In the genomic region with DNA sequence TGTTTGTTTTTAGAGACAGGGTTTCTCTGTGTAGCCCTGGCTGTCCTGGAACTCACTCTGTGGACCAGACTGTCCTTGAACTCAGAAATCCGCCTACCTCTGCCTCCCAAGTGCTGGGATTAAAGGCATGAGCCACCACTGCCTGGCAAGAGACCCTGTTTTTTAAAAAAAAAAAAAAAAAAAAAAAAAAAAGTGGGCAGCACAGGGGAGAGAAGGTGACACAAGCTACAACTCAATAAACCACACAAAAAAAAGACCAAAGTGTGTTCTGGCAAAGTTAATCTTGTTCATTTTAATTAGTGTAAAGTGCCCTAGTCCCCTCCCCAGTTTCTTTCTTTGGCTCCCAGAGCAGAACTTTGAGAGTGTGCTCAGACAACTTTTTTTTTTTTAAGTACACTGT, we compare ENCODE assay signal across 33 mouse cellular contexts.
"Had no signal": no experiment of that assay in that cellular context is flagged by ENCODE, and none has a peak within 500 bp of the region (broad histone marks: within the 10 kb centered on the region; RNA-seq: fewer than 3 reads in every experiment).

No protein-coding gene starts in this region.

- H3K36me3 ChIP-seq: heart, embryonic 15.5 days; hindbrain, embryonic 12.5 days; hindbrain, embryonic 13.5 days; hindbrain, embryonic 15.5 days had no signal

- ATAC-seq: hindbrain, embryonic 16.5 days; hindbrain, postnatal 0 days; inflammation-experienced regulatory T-cells, adult 6 months; intestine, embryonic 15.5 days; intestine, embryonic 16.5 days had no signal

- H3K4me1 ChIP-seq: hindbrain, embryonic 10.5 days; hindbrain, embryonic 12.5 days had no signal

- H3K27me3 ChIP-seq: heart, embryonic 12.5 days; heart, embryonic 13.5 days; heart, embryonic 15.5 days; hindbrain, embryonic 12.5 days; hindbrain, embryonic 13.5 days; hindbrain, embryonic 15.5 days; intestine, embryonic 15.5 days; kidney, embryonic 15.5 days had no signal

- H3K4me2 ChIP-seq: heart, embryonic 11.5 days; heart, embryonic 12.5 days; heart, embryonic 13.5 days; heart, embryonic 15.5 days; hindbrain, embryonic 12.5 days; hindbrain, embryonic 13.5 days; hindbrain, embryonic 14.5 days; hindbrain, embryonic 15.5 days; intestine, embryonic 15.5 days; kidney, embryonic 15.5 days had no signal

- H3K9ac ChIP-seq: heart, embryonic 12.5 days; heart, embryonic 13.5 days; heart, embryonic 15.5 days; hindbrain, embryonic 12.5 days; hindbrain, embryonic 13.5 days; hindbrain, embryonic 14.5 days; hindbrain, embryonic 15.5 days; intestine, embryonic 15.5 days; kidney, embryonic 15.5 days had no signal

- H3K4me3 ChIP-seq: heart, embryonic 10.5 days; heart, embryonic 12.5 days; heart, embryonic 13.5 days; heart, embryonic 15.5 days; hindbrain, embryonic 10.5 days; hindbrain, embryonic 12.5 days; hindbrain, embryonic 13.5 days; hindbrain, embryonic 15.5 days; intestine, embryonic 15.5 days; kidney, embryonic 15.5 days; layer of hippocampus, adult 2 months had no signal

- H3K27ac ChIP-seq: heart, embryonic 10.5 days; heart, embryonic 13.5 days; heart, embryonic 15.5 days; hindbrain, embryonic 10.5 days; hindbrain, embryonic 12.5 days; hindbrain, embryonic 13.5 days; hindbrain, embryonic 14.5 days; hindbrain, embryonic 15.5 days; hindbrain, postnatal 0 days; intestine, embryonic 15.5 days; kidney, embryonic 15.5 days; kidney, postnatal 0 days; layer of hippocampus, adult 2 months had no signal

- H3K9me3 ChIP-seq: heart, embryonic 10.5 days; heart, embryonic 12.5 days; heart, embryonic 13.5 days; heart, embryonic 15.5 days; hindbrain, embryonic 10.5 days; hindbrain, embryonic 12.5 days; hindbrain, embryonic 13.5 days; hindbrain, embryonic 15.5 days; intestine, embryonic 15.5 days; kidney, embryonic 15.5 days had no signal

- DNase-seq: heart, postnatal 10 days; heart, postnatal 14 days; heart, postnatal 36 days; heart, postnatal 4 days; kidney, adult 11 months; kidney, adult 18-20 months; kidney, adult 2 months; kidney, adult 8-10 months; kidney, postnatal 10 days; kidney, postnatal 14 days; kidney, postnatal 25 days; kidney, postnatal 36 days; kidney, postnatal 4 days; layer of hippocampus, adult 9-11 months; layer of hippocampus, postnatal 36 days had no signal
